Mouse (Mus musculus) midbrain, embryonic 14.5 days (tissue): ENCODE results near the gene Snapin. TPM values are rescaled to one million over a fixed set of nuclear protein-coding genes. Genes with fewer than 3 reads are reported as not detected.

Experiments
- ATAC-seq: fragments of 200-750 bp; cut with Nextera tagmentation; 2 replicates; pipeline ENCODE4 v1.8.0; 2017; ENCODE audit warnings: moderate number of reproducible peaks, moderate library complexity; ENCODE audit not compliant: low FRiP score, low TSS enrichment
- DNase-seq: peaks from one replicate; pipeline ENCODE4 v3.0.0-alpha.2; 2015
- H3K27ac ChIP-seq: fragments of 300-500 bp; sonication (generic); replicated peaks from 2 replicates; pipeline ENCODE4 v1.5.1; 2014; ENCODE audit warnings: mild to moderate bottlenecking, low read depth, low read length, moderate library complexity
- H3K27me3 ChIP-seq: fragments of 300-500 bp; sonication (generic); 2 replicates; pipeline ENCODE4 v1.6.1; 2014; ENCODE audit warnings: low read length, control low read depth, mixed read lengths; ENCODE audit not compliant: control insufficient read depth, insufficient read depth
- H3K36me3 ChIP-seq: fragments of 300-500 bp; sonication (generic); 2 replicates; pipeline ENCODE4 v1.6.1; 2014; ENCODE audit warnings: low read length, control low read depth; ENCODE audit not compliant: control insufficient read depth, insufficient read depth
- H3K4me1 ChIP-seq: fragments of 300-500 bp; sonication (generic); 2 replicates; pipeline ENCODE4 v1.6.1; 2014; ENCODE audit warnings: mild to moderate bottlenecking, antibody characterized with exemption, low read length, control low read depth; ENCODE audit not compliant: control insufficient read depth, insufficient read depth
- H3K4me2 ChIP-seq: fragments of 300-500 bp; sonication (generic); 2 replicates; pipeline ENCODE4 v1.6.1; 2014; ENCODE audit warnings: mild to moderate bottlenecking, low read length, moderate library complexity
- H3K4me3 ChIP-seq: fragments of 300-500 bp; sonication (generic); replicated peaks from 2 replicates; pipeline ENCODE4 v1.5.1; 2014; ENCODE audit warnings: low read depth, low read length
- H3K9ac ChIP-seq: fragments of 300-500 bp; sonication (generic); replicated peaks from 2 replicates; pipeline ENCODE4 v1.6.1; 2014; ENCODE audit warnings: mild to moderate bottlenecking, low read length, moderate library complexity
- H3K9me3 ChIP-seq: fragments of 300-500 bp; sonication (generic); 2 replicates; pipeline ENCODE4 v1.6.1; 2016; ENCODE audit warnings: low read length, control low read depth, mixed read lengths; ENCODE audit not compliant: control insufficient read depth
- WGBS: fragments of 180-500 bp; shearing (Covaris S2); extraction: QIAGEN DNeasy Blood & Tissue Kit; methylation state at CpG from one replicate; pipeline ENCODE4 v1.1.7; 2014; 5-methylcytosine and 5-hydroxymethylcytosine counted together
- polyA plus RNA-seq: library from polyadenylated mRNA; unstranded; fragments of >200 nt; fragmentation: Nextera tagmentation; extraction: Ambion mirVana; gene quantifications from 2 replicates; pipeline ENCODE4 v1.2.1, GENCODE M21; 2014

Snapin gene
- polyA plus RNA-seq, 1 experiment from 2014 or later = 92.8 TPM

GRCm38 (mm10) chr3:90493831-90494540 is 3.2 kb upstream of the Snapin start:
- H3K27ac ChIP-seq = no peak overlapping the region

DNA sequence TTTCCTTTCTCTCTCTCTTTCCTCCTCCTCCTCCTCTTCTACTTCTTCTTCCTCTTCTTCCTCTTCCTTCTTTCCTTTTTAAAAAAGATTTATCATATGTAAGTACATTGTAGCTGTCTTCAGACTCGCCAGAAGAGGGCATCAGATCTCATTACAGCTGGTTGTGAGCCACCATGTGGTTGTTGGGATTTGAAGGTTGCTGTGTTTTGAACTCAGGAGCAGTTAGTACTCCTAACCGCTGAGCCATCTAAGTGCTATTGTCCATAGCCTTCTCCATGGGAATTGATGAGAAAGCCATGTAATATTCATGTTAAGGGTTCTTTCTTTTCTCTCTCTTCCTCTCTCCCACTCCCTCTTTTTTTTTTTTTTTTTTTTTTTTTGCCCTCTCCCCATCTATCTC is 517 bp upstream of the Snapin start:
- no peak overlapping the region for H3K9ac ChIP-seq
- DNase-seq (peak; percentile 28), ATAC-seq (no peak)
- no peaks in the 10 kb centered on the region for H3K4me1 ChIP-seq
- no peak overlapping the region for H3K27ac ChIP-seq
- no peak overlapping the region for H3K4me3 ChIP-seq
- peaks cover 44% of the 10 kb centered on the region for H3K36me3 ChIP-seq
- no peaks in the 10 kb centered on the region for H3K9me3 ChIP-seq
- 44% methylated on average over 2 of the region's 2 CpGs for WGBS
- no peaks in the 10 kb centered on the region for H3K27me3 ChIP-seq
- no peak overlapping the region for H3K4me2 ChIP-seq

More at GRCm38 (mm10) chr3:90493831-90494540, 3.2 kb upstream of the Snapin start:
- no peak overlapping the region for H3K4me3 ChIP-seq
- no peak for ATAC-seq
- no peak overlapping the region for H3K4me2 ChIP-seq
- no peak for DNase-seq
- H3K36me3 ChIP-seq = peaks cover 46% of the 10 kb centered on the region
- H3K27me3 ChIP-seq = no peaks in the 10 kb centered on the region
- H3K9me3 ChIP-seq = no peaks in the 10 kb centered on the region
- H3K9ac ChIP-seq = no peak overlapping the region
- WGBS = 65% methylated on average over 4 of the region's 4 CpGs
- H3K4me1 ChIP-seq = no peaks in the 10 kb centered on the region

DNA sequence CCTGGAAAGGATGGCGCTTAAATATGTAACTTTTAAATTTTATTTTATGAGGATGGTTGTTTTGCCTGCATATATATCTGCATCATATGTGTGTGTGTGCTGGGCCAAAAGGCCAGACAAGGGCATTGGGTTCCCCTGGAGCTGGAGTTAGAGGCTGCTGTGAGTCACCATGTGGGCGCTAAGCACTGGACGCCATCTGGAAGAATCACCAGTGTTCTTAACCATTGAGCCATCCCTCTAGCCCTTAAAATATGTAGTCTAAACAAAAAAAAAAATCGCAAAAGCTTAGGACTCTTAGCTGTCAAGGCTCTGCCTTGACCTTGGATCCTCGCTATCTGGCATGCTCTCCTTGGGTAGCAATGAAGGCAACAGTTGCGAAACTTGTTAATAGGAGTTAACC is 2.3 kb downstream of the Snapin start:
- Histone ChIP-seq H3K4me2 (no peak overlapping the region), H3K36me3 (peaks cover 58% of the 10 kb centered on the region), H3K9ac (no peak overlapping the region), H3K27ac (no peak overlapping the region), H3K4me3 (no peak overlapping the region), H3K27me3 (no peaks in the 10 kb centered on the region), H3K9me3 (no peaks in the 10 kb centered on the region), H3K4me1 (no peaks in the 10 kb centered on the region)
- WGBS = 90% methylated on average over 6 of the region's 6 CpGs
- DNase-seq (no peak), ATAC-seq (no peak)

DNA sequence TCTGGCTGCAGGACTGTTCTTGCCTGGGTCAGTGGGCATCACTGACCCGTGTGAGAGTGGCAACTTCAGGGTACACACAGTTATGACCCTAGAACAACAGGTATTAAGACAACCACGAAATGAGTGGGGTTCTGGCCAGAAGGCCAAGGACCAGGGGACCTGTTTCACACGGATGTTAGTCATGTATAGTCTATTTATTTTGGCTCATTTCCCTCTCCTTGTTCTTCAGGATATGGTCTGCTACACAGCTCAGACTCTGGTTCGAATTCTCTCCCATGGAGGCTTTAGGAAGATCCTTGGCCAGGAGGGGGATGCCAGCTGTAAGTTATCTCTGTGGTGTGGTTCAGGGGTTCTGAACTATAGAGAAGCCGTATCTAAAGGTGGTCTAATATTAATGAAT is 3.8 kb downstream of the Snapin start:
- H3K4me3 ChIP-seq = no peak overlapping the region
- no peaks in the 10 kb centered on the region for H3K9me3 ChIP-seq
- H3K9ac ChIP-seq = no peak overlapping the region
- H3K4me2 ChIP-seq = no peak overlapping the region
- no peak overlapping the region for H3K27ac ChIP-seq
- peaks cover 73% of the 10 kb centered on the region for H3K36me3 ChIP-seq
- WGBS = 86% methylated on average over 5 of the region's 5 CpGs
- no peaks in the 10 kb centered on the region for H3K4me1 ChIP-seq
- ATAC-seq (no peak), DNase-seq (no peak)
- no peaks in the 10 kb centered on the region for H3K27me3 ChIP-seq

GRCm38 (mm10) chr3:90475831-90476611 is 14.8 kb downstream of the Snapin start, which contains the start of gene Ilf2:
Gene Ilf2 (plus strand): TSS chr3:90476126.
- peak within 1 kb of the TSS; percentile 82 for H3K4me3 ChIP-seq
- peak within 1 kb of the TSS; percentile 96 for H3K27ac ChIP-seq

GRCm38 (mm10) chr3:90475151-90475830 is 15.5 kb downstream of the Snapin start:
- no peak overlapping the region for H3K27ac ChIP-seq
- H3K4me3 ChIP-seq = peak overlapping the region; percentile 30
- H3K9me3 ChIP-seq = no peaks in the 10 kb centered on the region
- no peak overlapping the region for H3K9ac ChIP-seq
- ATAC-seq = peak; percentile 28
- peak overlapping the region; percentile 42 for H3K4me2 ChIP-seq
- no peaks in the 10 kb centered on the region for H3K27me3 ChIP-seq
- WGBS = 42% methylated on average over 15 of the region's 16 CpGs
- DNase-seq = no peak
- peaks cover 10% of the 10 kb centered on the region for H3K4me1 ChIP-seq
- H3K36me3 ChIP-seq = peaks cover 24% of the 10 kb centered on the region

More at GRCm38 (mm10) chr3:90475831-90476611, 14.8 kb downstream of the Snapin start, which contains the start of gene Ilf2:
- Histone ChIP-seq H3K36me3 (peaks cover 31% of the 10 kb centered on the region), H3K9ac (peak within 1 kb of the TSS; percentile 97), H3K4me1 (peaks cover 10% of the 10 kb centered on the region), H3K4me2 (peak within 1 kb of the TSS; percentile 70), H3K9me3 (no peaks in the 10 kb centered on the region), H3K27me3 (no peaks in the 10 kb centered on the region)
- DNase-seq = peak; percentile 99
- WGBS = under 1% methylated on average over 45 of the region's 45 CpGs
- peak; percentile 99 for ATAC-seq

- Histone ChIP-seq H3K4me3 (no peak overlapping the region), H3K9me3 (no peaks in the 10 kb centered on the region), H3K4me1 (peaks cover 5% of the 10 kb centered on the region), H3K36me3 (no peaks in the 10 kb centered on the region), H3K9ac (no peak overlapping the region), H3K27ac (no peak overlapping the region), H3K27me3 (no peaks in the 10 kb centered on the region), H3K4me2 (no peak overlapping the region)
- 29% methylated on average over 3 of the region's 3 CpGs for WGBS
- ATAC-seq = no peak
- DNase-seq = peak; percentile 40
Observed at GRCm38 (mm10) chr3:90472213-90472612, 18.6 kb downstream of the Snapin start.

- H3K27me3 ChIP-seq = peaks cover 36% of the 10 kb centered on the region
- no peak overlapping the region for H3K4me2 ChIP-seq
- H3K9me3 ChIP-seq = no peaks in the 10 kb centered on the region
- peaks cover 8% of the 10 kb centered on the region; the same call in 1 of the 2 replicates for H3K4me1 ChIP-seq
- H3K27ac ChIP-seq = no peak overlapping the region
- no peaks in the 10 kb centered on the region for H3K36me3 ChIP-seq
- DNase-seq (no peak), ATAC-seq (no peak)
- no peak overlapping the region for H3K9ac ChIP-seq
- whole genome bisulfite sequencing = 97% methylated on average over 10 of the region's 10 CpGs
- no peak overlapping the region for H3K4me3 ChIP-seq
Observed at GRCm38 (mm10) chr3:90467618-90468300, 23.1 kb downstream of the Snapin start.
